Mouse (Mus musculus) layer of hippocampus, adult 9-10 months (tissue): ENCODE measurements around the gene Irx6.

ENCODE experiments used
- DNase-seq: peaks from one replicate; pipeline ENCODE4 v3.0.0; 2022; ENCODE audit warnings: low spot score

Gene Irx6

GRCm38 (mm10) chr8:92721936-92722321 lies 47.8 kb downstream of the Irx6 start:
- no peak for DNase-seq

- DNase-seq: no peak
These were observed 49.2 kb downstream of the Irx6 start for GRCm38 (mm10) chr8:92723320-92723719.

GRCm38 (mm10) chr8:92723947-92724346 lies 49.9 kb downstream of the Irx6 start:
- DNase-seq: no peak

- no peak for DNase-seq
These were observed 50.3 kb downstream of the Irx6 start for GRCm38 (mm10) chr8:92724359-92724758.
